Mouse (Mus musculus): ENCODE data around the gene Shroom4. TPM values are rescaled to one million over a fixed set of nuclear protein-coding genes. Genes with fewer than 3 reads are reported as not detected.
"Not testable (repeated sequence)": the region's sequence is repeated elsewhere in the genome, so short reads cannot be mapped to it uniquely, and the experiment has no call there.

Shroom4 gene
- 10 to 100 TPM; 21.4 to 23.0 TPM for total RNA-seq (2021)

DNA sequence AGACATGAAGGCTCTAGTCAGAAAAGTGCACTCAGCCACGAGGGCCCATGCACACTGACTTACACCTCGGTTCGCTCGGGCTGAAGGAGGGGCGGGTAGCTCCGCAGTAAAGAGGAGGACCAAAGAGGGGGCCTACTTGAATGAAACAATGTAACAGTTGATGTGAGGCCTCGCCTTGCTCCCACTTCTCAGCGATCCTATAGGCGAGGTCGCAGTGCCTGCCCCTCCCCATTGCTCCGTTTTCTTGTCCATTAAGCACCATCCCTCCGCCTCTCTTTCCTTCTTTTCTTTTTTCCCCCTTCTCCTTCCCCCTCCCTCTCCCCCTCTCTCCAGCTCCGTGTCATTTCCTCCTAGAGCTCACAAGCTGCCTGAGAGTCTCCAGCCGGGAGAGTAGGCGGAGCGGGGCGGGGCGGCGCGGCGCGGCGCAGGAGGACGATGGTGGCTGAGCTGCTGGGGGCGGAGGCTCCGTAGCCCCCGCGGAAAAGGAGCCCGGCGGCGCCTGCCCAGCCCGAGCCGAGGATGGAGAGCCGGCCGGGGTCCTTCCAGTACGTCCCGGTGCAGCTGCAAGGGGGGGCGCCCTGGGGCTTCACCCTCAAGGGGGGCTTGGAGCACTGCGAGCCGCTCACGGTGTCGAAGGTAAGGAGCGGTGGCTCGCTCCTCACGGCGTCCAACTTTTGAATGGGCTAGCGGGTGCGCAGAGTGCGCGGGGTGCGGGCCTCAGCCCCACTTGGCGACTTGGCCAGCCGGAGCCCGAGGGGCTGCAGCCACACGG lies at the start of gene Shroom4:
TSS of gene Shroom4 (plus strand) at position 229 of the 772 bp plus-strand sequence.
- peak; percentile 58 to 77 for DNase-seq
- intact Hi-C loops (cut with DNase I): no loop called here

DNA sequence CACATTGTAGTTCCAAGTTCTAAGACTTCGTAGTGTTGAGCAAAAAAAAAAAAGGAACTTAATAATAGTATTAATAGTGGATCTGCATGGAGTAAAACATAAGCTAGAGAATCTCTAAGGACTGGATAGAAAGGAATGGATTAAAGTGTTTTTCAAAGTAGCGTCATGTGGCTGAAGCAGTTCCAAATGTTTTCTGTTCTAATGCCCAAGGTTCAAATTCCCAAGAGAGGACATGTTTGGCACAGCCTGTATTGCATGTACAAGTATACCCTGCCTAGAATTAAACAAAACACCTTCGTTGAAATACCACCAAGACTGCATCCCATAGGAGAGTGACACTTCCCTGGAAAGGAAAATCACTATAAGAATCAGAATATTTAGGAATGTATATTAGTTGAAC lies 42.8 kb upstream of the Shroom4 start:
- intact Hi-C loops (cut with DNase I): no loop called here
- no peak for DNase-seq

DNA sequence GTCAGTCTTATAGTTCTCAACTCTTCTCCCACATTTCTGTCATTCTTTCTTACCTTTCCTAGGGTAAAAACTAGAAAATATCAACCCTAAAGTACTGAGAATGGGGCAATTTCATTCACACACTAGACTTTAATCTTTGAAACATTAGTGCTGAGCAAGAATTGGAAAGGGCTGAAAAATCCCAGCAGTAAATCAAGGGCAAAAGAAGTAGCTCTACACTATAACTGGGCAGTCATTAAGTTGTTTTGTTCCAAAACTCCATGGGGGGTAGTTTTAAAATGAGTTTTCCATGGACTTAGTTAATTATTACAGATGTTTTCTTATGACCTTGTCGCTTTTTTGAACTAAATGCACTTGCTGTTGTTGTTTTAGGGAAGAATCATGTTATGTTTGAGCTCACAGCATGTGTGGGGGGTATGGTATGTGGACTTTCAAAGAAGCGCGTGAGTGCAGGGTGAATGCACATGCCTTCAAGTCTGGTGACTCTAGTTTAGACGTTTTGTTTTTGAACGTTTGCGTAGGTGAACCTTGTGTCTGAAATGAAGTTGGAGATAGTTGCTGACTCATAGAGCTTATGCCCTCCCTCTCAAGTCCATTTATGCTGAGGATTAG lies 42.0 kb upstream of the Shroom4 start:
- no peak for DNase-seq
- intact Hi-C loops (cut with DNase I): no loop called here

DNA sequence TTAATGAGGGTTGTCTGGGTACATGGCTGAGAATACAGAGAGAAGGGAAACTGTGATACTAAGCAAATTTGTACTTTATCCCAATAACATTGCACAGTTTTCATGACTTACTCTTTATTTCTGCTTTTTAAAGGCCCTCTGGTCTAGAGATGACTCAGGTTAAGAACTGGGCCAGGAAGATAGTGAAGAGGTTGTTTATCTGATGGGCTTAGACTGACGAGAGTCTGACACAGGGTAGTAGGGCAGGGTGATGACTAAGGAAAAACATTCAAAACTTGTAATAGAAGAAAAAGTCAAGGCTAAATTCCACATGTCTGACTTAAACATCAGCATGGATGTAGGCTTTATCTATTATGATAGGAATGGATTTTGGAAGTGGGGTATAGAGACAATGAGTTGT lies 30.8 kb upstream of the Shroom4 start:
- intact Hi-C loops (cut with DNase I): no loop called here
- DNase-seq: no peak

DNA sequence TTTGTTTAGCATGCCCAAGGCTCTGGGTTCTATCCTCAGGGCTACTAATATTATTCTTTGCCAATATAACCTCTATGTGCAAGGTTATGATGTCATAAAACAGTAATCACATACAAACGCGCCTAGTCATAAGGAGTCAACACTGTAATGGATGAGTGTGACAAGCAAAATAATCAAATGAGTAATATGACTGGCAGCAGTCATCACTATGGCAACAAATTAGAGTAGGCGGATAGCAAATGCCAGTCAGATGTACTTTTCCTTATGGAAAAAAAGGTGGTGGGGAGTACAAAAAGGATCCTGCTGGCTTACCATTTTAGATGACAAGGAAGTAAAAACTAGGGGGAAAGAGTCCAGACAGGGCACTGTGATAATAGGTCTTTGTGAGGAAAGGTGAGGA lies 28.9 kb upstream of the Shroom4 start:
- intact Hi-C loops (cut with DNase I): no loop called here
- DNase-seq: no peak

DNA sequence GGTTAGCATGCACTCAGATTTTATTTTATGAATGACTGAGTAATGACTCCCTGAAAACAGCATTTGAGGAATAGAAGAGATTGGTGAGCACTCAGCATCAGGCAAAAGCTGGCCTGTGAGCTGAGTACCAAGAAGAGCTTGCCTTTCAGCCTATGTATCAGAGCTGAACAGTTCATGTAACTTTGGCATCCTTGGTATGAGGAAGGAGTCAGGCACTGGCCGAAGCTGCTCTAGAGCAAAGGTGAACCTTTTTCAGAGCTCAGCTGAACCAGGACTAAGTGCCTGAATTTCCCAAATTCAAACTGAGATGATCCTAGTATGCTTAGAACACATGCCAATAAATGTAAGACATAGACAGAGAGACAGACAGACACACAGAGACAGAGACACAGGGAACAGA lies 5.8 kb upstream of the Shroom4 start:
- DNase-seq: no peak
- intact Hi-C loops (cut with DNase I): no loop called here

DNA sequence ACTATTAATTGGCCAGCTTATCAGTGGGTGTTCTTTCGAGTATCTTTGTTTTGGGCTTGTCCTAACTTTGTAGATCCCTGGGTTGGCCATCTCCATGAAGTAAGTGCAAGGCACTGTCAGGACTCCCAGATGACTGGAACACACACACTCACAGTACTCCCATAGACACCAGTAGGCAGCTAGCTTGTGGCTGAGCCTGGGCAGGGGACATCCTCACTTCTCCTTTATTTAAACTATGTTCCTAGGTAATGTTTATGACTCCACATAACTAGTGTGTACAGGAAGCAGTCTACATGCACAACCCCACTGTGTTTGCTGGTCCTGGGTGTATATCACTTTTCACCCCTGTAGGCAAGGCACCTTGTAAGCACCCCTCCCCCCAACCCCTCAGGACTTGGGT lies 461 bp upstream of the Shroom4 start:
- no peak for DNase-seq
- intact Hi-C loops (cut with DNase I): no loop called here

DNA sequence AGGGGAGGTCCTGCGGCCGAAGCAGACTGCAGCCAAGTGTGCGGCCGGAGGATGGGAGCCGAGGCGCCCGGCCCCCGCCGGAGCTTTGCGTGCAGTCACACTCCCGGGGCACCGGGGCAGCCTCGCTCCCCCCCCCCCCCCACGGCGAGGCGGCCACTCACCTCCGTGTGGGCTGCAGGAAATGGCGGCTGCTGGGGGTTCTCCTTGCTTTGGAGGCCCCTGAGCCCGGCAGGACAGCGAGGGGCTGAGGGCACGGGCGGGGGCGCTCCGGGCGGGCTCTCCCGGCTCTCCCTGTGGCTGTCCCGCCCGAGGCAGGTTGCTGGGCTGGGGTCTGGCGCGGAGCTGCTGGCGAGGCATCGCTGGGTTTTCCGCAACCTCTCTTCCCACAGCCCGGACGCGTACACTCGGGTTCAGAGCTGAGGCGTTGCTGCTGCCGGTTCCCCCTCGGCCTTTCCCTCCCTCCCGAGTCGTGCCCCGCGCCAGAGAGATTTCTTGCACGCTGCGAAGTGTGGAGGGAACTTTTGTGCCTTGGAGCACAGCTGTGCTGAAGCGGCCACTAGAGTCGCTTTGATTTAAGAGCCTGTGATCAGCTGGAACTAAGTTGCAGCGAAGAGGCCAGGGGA lies 855 bp downstream of the Shroom4 start:
- peak; percentile 24 to 39 for DNase-seq
- intact Hi-C loops (cut with DNase I): no loop called here

DNA sequence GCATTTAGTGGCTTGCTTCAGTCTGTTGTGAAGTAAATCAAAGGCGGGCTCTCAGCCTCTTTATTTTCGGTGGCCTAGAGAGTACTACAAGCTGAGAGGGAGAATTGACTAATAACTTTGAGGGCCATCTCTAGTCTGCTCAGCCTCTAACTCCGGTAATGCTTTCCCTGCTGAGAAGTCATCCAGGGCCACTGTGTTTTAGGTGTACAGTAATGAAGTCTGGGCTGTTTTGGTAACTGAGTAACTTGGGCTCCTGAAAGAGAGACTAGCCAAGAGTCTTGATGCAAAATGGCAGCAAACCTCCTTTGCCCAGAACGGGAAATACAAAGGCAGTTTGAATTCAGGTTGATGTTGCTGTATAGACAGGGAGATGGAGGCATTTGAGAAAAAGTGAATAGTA lies 3.3 kb downstream of the Shroom4 start:
- intact Hi-C loops (cut with DNase I): no loop called here
- DNase-seq: no peak

DNA sequence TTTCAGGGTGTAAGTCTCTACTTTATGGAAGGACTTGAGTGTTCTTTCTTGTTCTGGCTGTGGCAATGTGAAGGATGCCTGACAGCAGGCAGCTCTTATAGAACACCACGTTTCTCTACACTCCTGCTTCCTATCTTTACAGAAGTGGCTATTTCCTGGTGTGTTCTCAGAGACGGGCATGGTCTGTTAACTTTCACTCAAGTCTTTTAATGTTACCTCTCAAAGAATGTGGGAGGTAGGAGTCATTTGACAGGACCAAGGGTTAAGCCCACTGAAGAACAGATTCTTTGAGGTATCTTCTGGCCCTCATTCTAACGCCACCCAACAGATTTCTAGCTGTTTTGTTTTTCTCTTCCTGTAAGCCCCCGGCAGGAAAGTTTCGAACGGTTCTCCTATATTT lies 9.5 kb downstream of the Shroom4 start:
- DNase-seq: no peak
- intact Hi-C loops (cut with DNase I): no loop called here

DNA sequence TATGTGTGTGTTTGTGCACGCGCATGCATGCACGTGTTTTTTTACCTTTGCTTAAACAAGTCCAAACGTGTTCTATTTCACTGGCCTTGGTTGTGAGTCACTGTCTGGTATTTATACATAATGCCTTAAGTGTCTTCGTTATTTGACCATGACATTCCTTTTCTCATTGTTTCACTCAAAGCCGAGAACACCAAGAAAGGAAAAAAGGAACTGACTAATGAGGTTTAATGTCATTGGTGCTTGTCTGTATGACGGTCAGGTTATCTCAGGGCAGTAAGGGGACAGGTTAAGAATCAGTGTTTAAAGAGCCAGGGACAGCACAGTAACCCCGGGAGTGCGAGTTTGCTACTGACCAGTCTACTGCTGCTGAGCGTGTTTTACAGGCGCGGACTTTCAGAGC lies 15.8 kb downstream of the Shroom4 start:
- no peak for DNase-seq
- intact Hi-C loops (cut with DNase I): no loop called here

DNA sequence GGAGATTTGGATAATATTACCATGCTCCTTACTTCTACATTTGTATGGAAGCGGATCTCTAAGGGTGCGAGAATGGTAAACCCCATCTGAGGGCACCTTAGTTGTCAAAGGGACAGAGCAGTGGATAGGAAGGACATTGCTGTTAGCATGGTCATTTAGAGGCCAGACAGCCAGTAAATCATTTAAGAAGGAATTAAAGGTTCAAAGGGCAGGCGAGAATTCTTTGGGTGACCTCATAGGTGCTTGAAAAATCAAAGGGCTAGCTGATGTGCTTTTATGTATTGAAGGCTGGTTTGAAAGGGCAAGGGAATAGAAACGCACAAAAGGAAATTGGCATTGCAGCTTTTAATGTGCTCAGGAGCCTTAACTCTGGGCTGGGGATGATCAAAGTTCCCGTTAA lies 16.3 kb downstream of the Shroom4 start:
- intact Hi-C loops (cut with DNase I): no loop called here
- no peak for DNase-seq

DNA sequence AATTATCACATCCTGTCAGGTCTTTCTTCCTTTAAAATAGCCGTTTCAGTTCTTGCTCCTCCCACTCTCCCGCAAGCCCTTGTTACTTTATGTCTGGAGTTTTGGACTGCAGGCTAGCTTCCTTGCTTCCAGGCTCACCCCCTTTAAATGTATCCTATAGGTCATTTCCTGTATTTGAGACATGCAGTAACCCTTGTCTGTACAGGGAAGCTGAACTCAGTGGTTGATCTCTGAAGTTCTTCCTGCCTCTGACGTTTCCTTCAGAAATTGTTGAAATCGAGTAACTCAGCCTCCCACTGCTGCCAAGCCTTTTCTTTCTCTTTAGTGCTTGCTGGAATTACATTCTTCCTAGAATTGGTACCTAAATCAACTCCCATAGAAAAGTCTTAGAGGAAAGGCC lies 18.5 kb downstream of the Shroom4 start:
- DNase-seq: no peak

DNA sequence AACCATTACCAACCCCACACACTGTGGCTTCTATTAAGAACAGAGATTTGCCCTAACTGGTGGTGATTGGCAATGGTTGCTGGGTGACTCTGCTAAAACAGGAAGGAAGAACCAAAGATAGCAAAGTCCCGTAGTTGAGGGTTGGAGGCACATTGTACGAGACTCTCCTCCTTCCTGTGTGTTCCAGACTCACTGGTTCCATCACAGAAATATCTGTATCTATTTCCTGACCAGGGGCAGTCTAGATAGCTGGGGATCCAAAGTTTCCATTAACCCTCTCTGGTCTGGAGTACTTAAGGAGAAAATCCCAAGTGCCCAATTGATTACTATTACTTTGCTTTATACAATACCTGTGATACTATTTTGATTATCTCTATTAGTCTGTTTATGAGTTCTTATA lies 35.6 kb downstream of the Shroom4 start:
- intact Hi-C loops (cut with DNase I): no loop called here
- DNase-seq: no peak

More for the DNA sequence above, 18.5 kb downstream of the Shroom4 start:
- intact Hi-C loops (cut with DNase I): no loop called here

DNA sequence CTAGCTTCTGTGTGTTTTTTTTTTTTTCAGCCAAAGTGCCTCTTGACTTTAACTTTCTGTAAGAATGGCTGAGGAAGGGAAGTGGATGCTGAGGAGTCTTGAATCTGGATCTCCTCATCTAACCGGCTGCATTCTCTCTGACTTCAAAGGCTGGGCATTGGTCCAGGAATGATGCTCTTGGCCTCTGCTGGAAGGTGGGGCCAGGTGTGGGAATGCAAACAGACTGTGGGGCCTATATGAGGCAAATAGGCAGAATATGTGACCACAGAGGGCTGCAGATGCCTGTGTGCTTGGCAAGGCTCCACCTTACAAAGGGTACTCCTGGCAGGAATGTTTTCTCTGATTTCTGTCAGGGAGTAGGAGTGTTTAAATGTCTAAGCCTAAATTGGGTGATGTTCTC lies 46.8 kb downstream of the Shroom4 start:
- no peak for DNase-seq
- intact Hi-C loops (cut with DNase I): no loop called here

DNA sequence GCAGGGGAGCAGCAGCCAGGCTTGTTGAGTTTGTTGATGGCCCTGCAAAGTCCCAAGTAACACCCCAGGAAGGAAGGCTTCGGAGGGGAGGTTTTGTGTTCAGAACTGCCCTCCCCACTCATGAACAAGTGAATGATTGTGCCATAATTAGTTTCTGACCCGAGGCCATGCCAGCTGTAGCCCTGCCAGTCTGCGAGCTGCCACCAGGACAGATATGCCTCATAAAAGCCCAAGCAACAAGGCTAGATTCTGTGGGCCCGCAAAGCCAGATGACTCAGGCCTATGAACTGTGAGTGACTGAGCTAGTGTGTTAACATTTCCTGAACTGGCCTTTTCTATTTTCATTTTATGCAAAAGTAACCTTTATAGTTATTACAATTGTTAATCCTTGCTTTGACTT lies 48.3 kb downstream of the Shroom4 start:
- intact Hi-C loops (cut with DNase I): no loop called here
- DNase-seq: peak; percentile 1 to 39

DNA sequence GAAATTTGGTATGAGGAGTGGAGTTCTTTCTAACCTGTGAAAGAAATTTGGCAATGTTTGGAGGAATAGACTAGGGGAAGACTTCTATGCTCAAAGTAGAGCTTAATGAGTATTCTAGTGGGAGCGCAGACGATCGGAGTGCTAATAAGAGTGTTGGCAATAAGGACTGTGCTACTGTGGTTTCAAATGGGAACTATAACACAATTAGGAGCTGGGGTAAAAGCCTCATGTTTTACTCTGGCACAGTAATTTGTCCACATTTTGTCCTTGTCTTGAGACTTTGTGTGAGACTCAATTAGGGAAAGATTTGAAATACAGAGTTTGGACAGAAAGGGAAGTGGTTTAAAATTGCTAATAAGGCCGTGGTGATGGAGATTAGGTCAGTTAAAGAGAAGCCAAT lies 53.6 kb downstream of the Shroom4 start:
- intact Hi-C loops (cut with DNase I): no loop called here
- no peak for DNase-seq

DNA sequence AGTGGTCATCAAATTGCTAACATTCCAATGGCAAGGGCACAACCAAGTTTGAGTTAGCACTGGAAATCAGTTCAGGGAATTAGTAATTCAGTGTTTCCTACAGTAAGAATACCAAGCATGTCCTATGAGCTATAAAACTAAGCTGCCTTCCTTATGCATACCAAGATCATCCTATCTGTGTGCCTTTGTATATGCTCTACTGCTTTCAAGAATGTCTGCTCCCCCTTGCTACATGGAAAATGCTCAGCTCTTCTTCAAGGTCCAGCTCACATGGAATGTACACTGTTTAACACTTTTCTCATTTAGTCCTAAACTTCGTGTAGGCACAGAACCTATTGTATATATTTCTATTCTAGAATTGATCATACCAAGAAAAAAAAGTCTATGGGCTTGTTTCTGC lies 69.6 kb downstream of the Shroom4 start:
- DNase-seq; intact Hi-C loops (cut with DNase I): not testable (repeated sequence)

DNA sequence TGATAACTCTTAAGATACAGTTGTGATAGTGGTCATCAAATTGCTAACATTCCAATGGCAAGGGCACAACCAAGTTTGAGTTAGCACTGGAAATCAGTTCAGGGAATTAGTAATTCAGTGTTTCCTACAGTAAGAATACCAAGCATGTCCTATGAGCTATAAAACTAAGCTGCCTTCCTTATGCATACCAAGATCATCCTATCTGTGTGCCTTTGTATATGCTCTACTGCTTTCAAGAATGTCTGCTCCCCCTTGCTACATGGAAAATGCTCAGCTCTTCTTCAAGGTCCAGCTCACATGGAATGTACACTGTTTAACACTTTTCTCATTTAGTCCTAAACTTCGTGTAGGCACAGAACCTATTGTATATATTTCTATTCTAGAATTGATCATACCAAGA lies 72.9 kb downstream of the Shroom4 start:
- intact Hi-C loops (cut with DNase I); DNase-seq: not testable (repeated sequence)

DNA sequence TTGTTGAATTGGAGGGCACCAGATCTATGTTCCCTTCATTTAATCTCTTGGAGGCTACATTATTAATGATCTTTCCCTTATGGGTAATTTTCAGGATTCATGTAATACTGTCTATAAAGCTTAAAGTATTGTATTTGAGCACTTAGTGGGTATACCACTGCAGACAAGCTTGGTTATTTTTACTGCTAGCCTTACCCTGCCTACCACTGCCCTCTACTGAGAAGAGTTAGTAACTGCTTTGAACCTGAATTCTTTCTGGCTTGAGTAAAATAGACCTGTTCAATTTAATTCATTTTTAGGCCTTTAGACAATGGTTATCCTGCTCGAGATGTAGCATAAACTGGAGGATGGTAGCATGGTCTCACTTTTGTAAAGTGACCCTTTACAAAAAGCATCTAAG lies 75.5 kb downstream of the Shroom4 start:
- intact Hi-C loops (cut with DNase I): loop anchor here (2.0 kb wide), 2 partner anchors 150 to 214 kb away; no protein-coding TSS in a partner anchor
- DNase-seq: peak; percentile 3 to 24

DNA sequence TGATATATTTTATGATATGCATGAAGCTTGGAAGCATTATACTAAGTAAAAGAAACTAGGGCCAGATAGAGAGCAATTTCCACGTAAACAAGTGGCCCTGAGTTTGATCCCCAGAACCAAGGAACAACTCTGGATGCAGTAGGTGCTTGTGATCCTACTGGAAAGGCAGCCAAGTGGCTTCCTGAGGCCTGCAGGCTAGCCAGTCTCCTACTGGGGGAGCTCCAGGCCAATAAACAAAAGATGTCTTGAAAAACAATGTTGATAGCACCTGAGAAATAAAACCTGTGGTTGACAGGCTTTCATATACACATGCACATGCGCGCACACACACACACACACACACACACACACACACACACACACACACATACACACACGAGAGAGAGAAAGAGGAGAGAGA lies 82.6 kb downstream of the Shroom4 start:
- peak; percentile 3 to 15 for DNase-seq
- intact Hi-C loops (cut with DNase I): no loop called here

DNA sequence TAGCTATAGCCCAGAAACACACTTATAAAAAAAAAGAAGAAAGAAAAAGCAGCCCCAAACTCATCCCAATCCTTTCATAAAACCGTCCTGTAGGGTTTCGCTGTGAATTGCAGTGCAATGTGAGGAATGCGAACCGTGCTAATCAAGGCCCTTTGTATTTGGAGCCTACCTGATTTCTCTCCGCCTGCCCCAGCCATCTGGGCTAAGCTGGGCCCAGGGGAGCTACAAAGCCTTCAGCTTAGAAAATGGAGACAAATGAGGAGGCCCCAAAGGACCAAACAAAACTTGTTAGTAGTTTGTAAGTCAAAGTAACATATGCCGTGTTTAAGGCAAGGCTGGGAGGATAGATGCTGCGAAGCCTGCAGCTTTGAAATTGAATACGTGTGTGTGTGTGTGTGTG lies 84.2 kb downstream of the Shroom4 start:
- intact Hi-C loops (cut with DNase I): no loop called here
- DNase-seq: no peak

Data from heart, postnatal 10 days (tissue).